Mouse (Mus musculus) right cerebral cortex, postnatal 14 days (tissue): ENCODE measurements at regions not wholly inside any gene's neighbourhood (a gene's known extent, or its start where the extent isn't known, plus 50 kb on each side); places are given as distances from the start of the nearest gene placed in this dataset.
"Not testable (repeated sequence)": the region's sequence is repeated elsewhere in the genome, so short reads cannot be mapped to it uniquely, and the experiment has no call there.

ENCODE experiments used
- DNase-seq: peaks from one replicate; pipeline ENCODE4 v3.0.0; 2022

DNA sequence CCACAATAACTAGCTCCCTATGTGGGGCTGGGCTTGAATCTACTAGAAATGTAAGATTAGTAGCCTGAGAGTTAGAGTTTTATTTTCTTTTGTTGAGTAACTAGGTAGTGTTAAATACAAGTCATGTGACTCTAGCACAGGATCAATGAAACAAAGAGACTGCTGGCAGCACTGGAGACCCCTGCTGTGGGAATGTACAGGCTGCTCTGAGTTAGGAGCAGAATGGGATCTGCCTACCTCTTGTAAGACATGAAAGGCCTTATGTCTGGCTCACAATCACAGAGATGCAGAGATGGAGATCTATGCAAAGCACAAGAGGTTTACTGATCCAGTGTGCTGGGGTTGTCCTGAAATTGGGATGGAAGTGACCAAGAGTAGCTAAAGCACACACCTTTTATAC, 193.9 kb upstream of the Kcnmb2 start:
- DNase-seq = not testable (repeated sequence)

- no peak for DNase-seq
Observed at GRCm38 (mm10) chr3:31741289-31741688, 161.0 kb upstream of the Kcnmb2 start.

DNA sequence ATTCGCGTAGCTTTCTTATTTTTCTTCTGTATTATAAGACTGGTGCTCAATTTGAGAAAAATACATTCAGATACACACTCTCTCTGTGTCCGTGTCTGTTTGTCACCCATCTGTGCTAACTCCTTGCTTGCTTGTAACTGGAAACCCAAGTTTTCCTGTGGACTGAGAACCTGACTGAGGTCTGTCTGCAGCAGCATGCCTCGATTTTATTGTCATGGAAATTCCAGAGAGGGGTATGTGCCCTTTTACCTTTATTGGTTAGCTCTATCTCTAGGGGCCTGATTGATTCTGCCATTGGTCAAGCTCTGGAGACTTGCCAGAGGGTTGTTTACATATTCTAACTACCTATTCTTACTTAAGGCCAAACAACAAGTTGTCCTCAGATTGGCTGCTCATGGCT, 146.4 kb upstream of the Kcnmb2 start:
- DNase-seq = no peak

DNA sequence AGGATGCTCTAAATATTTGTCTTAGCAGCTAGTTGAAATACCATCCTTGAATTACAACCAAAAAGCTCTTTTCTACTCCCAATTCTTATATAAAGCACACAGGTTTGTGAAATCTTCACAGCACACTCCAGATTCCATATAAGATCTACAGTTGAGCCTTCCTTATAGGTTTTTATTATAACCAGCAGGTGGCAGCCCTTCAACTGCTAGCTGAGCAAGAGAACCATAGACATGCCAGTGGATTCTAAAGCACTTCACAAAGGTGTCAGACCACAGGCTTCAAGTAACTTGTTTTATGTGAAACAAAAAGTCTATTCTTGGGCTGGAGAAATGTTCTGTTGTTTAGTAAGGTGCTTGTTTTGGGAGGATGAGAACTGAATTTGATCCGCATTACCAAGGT, 133.1 kb upstream of the Kcnmb2 start:
- no peak for DNase-seq

- DNase-seq = peak; percentile 9
Observed at GRCm38 (mm10) chr3:31790342-31790970, 111.9 kb upstream of the Kcnmb2 start.

GRCm38 (mm10) chr3:31793466-31794040, 108.8 kb upstream of the Kcnmb2 start:
- DNase-seq = no peak

GRCm38 (mm10) chr3:31796621-31797020, 105.7 kb upstream of the Kcnmb2 start:
- no peak for DNase-seq

DNA sequence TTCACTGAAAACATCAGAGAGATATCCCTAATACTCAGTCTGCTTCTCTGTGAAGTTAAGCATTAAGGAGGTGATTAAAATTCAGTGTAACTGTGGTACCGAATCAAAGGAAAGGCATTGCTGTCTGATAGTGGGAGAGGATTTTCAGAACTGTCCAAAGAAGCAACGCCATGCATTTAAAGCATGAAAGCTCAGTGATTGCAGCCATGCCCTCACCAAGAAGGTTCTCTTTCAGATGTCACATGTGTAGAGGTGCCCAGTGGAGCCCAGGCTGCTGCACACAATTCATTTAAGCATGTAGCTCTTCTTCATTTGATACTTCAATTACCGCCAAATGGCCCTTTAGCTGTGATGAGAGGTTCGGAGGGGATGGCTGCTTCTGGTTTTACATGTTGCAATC, 103.1 kb upstream of the Kcnmb2 start:
- DNase-seq = no peak

DNA sequence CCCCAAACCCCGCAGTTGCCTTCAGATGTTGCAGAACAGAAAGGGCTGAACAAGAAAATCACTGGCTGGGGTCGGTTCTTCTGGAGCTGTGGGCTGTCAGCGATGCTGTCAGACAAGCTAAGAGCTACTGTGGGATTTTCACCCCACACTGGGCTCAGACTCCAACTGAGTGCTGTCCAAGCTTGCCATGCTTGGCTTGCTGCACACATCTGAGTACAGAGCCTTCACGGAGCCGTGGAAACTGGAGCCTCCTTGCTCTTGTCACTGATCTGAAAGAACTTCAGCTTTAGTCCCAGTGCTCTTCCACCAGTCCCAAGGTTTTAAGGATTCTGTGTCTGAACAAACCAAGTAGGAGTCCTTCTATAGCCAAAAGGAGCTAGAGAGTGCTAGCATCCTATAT, 98.3 kb upstream of the Kcnmb2 start:
- DNase-seq = no peak

DNA sequence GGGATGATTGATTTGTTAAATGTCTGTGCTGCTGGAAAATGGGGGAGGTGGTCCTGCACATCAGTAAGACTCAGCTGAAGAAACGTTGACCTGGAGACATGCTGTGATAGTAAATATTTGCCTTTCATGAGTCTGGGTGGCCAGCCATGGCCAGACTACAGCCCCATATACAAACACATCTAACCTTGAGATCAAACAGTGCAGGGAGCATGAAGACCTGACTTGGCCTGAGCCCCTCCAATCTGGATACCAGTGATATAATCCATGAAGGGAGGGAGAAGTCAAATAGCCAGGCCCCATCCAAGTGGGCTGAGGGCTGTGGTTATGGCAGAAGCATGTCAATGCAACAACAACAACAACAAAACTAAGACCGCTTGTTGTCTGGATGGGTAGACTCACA, 94.6 kb upstream of the Kcnmb2 start:
- no peak for DNase-seq

DNA sequence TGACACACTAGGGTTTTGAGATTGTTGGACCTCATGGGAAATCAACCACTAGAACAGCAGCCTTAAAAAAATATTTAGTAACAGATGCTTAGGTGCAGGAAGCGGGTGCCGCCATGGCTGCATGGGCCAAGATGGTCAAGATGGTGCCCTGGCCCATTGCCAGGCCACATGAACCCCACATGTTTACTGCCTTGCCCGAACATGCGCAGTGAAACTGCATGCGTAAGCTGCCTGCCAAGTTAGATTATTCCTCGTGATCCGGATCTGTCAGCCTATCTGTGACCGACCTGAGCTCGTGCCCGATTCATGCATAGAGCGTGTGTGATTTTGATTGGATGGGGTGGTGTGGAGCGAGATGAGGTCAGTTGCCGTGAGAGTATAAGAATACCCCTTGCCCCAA, 93.2 kb upstream of the Kcnmb2 start:
- not testable (repeated sequence) for DNase-seq

DNA sequence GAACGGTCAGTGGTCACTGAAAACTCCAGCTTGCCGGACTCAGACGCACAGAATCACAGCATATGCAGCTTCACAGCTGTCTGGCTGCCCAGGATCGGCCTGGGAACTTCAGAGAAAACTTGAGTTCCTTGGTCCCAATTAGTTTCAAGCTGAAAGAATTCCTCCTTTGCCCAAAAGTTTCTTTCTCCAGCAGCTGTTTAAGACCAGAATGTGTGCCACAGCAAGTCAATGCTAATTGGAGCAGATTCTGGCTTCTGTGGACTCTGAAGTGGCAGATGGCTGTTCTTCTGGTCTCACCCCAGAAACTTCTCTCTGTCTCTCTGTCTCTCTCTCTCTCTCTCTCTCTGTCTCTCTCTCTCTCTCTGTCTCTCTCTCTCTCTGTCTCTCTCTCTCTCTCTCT, 91.1 kb upstream of the Kcnmb2 start:
- no peak for DNase-seq

GRCm38 (mm10) chr3:31831913-31832312, 70.4 kb upstream of the Kcnmb2 start:
- DNase-seq = no peak

GRCm38 (mm10) chr3:31841253-31841652, 61.1 kb upstream of the Kcnmb2 start:
- no peak for DNase-seq

GRCm38 (mm10) chr3:31847087-31847486, 55.2 kb upstream of the Kcnmb2 start:
- DNase-seq = no peak
